Mouse (Mus musculus) spleen, postnatal 14 days (tissue): Measurements from ENCODE around the gene Treml1.

Experiments used
- DNase-seq, 2 experiments: peaks; one replicate each; pipeline ENCODE4 v3.0.0; 2021 to 2022; ENCODE audit warnings: low spot score in 2 of 2

Gene Treml1

GRCm38 (mm10) chr17:48357892-48358291 lies 1.8 kb upstream of the Treml1 start:
- DNase-seq, result no peak

- DNase-seq, result no peak
Observed at GRCm38 (mm10) chr17:48360462-48360861, 746 bp downstream of the Treml1 start.

GRCm38 (mm10) chr17:48362346-48362745 lies 2.6 kb downstream of the Treml1 start:
- DNase-seq, result no peak

- no peak for DNase-seq
Observed at GRCm38 (mm10) chr17:48362966-48363365, 3.2 kb downstream of the Treml1 start.

- DNase-seq, result no peak
Observed at GRCm38 (mm10) chr17:48363421-48363965, 3.8 kb downstream of the Treml1 start.

- DNase-seq, result no peak
Observed at GRCm38 (mm10) chr17:48365511-48366155, 5.9 kb downstream of the Treml1 start.

GRCm38 (mm10) chr17:48366806-48367205 lies 7.1 kb downstream of the Treml1 start:
- no peak for DNase-seq

- no peak for DNase-seq
Observed at GRCm38 (mm10) chr17:48371621-48372020, 11.9 kb downstream of the Treml1 start.

- no peak for DNase-seq
Observed at GRCm38 (mm10) chr17:48372987-48373386, 13.3 kb downstream of the Treml1 start.

GRCm38 (mm10) chr17:48376102-48376501 lies 16.4 kb downstream of the Treml1 start:
- no peak for DNase-seq

GRCm38 (mm10) chr17:48379050-48379449 lies 19.3 kb downstream of the Treml1 start:
- no peak for DNase-seq

- DNase-seq, result no peak
Observed at GRCm38 (mm10) chr17:48385786-48386461, 26.2 kb downstream of the Treml1 start.

- DNase-seq, result no peak
Observed at GRCm38 (mm10) chr17:48388666-48389065, 28.9 kb downstream of the Treml1 start.

- no peak for DNase-seq
Observed at GRCm38 (mm10) chr17:48389442-48389841, 29.7 kb downstream of the Treml1 start.

- DNase-seq, result no peak
Observed at GRCm38 (mm10) chr17:48391446-48391845, 31.7 kb downstream of the Treml1 start.

GRCm38 (mm10) chr17:48392616-48393015 lies 32.9 kb downstream of the Treml1 start:
- no peak for DNase-seq

GRCm38 (mm10) chr17:48401710-48402109 lies 42.0 kb downstream of the Treml1 start:
- DNase-seq, result no peak

- DNase-seq, result no peak
Observed at GRCm38 (mm10) chr17:48402751-48403150, 43.0 kb downstream of the Treml1 start.

- no peak for DNase-seq
Observed at GRCm38 (mm10) chr17:48403848-48404247, 44.1 kb downstream of the Treml1 start.

- DNase-seq, result no peak
Observed at GRCm38 (mm10) chr17:48404706-48405105, 45.0 kb downstream of the Treml1 start.

- no peak for DNase-seq
Observed at GRCm38 (mm10) chr17:48407154-48407553, 47.4 kb downstream of the Treml1 start.

GRCm38 (mm10) chr17:48407910-48408525 lies 48.3 kb downstream of the Treml1 start:
- DNase-seq, result no peak
